Mouse (Mus musculus) cerebellum, adult 9-11 months (tissue): ENCODE data around the gene Rrp12.
A peak's percentile ranks its signal among the peaks of the same experiment; 100 is the strongest.

Experiments used
- DNase-seq: peaks from one replicate; pipeline ENCODE4 v3.0.0; 2022

The Rrp12 gene

GRCm38 (mm10) chr19:41906311-41907078 is 10.5 kb upstream of the Rrp12 start:
- DNase-seq: no peak

GRCm38 (mm10) chr19:41905246-41905645 is 9.3 kb upstream of the Rrp12 start:
- DNase-seq: no peak

GRCm38 (mm10) chr19:41902848-41903593 is 7.0 kb upstream of the Rrp12 start:
- DNase-seq: no peak

- no peak for DNase-seq
These were observed 5.7 kb upstream of the Rrp12 start for GRCm38 (mm10) chr19:41901696-41902095.

GRCm38 (mm10) chr19:41900495-41901090 is 4.6 kb upstream of the Rrp12 start:
- DNase-seq: no peak

GRCm38 (mm10) chr19:41898860-41899259 is 2.9 kb upstream of the Rrp12 start:
- DNase-seq: peak; percentile 45

GRCm38 (mm10) chr19:41896319-41896711 is 342 bp upstream of the Rrp12 start:
- DNase-seq: no peak

- DNase-seq: no peak
These were observed 1.0 kb downstream of the Rrp12 start for GRCm38 (mm10) chr19:41894959-41895358.

- DNase-seq: no peak
These were observed 7.8 kb downstream of the Rrp12 start for GRCm38 (mm10) chr19:41888191-41888590.

GRCm38 (mm10) chr19:41883882-41884281 is 12.1 kb downstream of the Rrp12 start:
- no peak for DNase-seq

GRCm38 (mm10) chr19:41881842-41882241 is 14.1 kb downstream of the Rrp12 start:
- no peak for DNase-seq

- no peak for DNase-seq
These were observed 21.6 kb downstream of the Rrp12 start for GRCm38 (mm10) chr19:41874356-41874755.

- no peak for DNase-seq
These were observed 23.7 kb downstream of the Rrp12 start for GRCm38 (mm10) chr19:41872285-41872684.

GRCm38 (mm10) chr19:41869946-41870345 is 26.0 kb downstream of the Rrp12 start:
- DNase-seq: peak; percentile 12

- no peak for DNase-seq
These were observed 26.7 kb downstream of the Rrp12 start for GRCm38 (mm10) chr19:41869296-41869695.

GRCm38 (mm10) chr19:41866707-41867106 is 29.3 kb downstream of the Rrp12 start:
- no peak for DNase-seq

GRCm38 (mm10) chr19:41857816-41858310 is 38.1 kb downstream of the Rrp12 start:
- DNase-seq: no peak

GRCm38 (mm10) chr19:41857086-41857762 is 38.7 kb downstream of the Rrp12 start:
- DNase-seq: no peak

- DNase-seq: no peak
These were observed 43.5 kb downstream of the Rrp12 start for GRCm38 (mm10) chr19:41852423-41852822.

GRCm38 (mm10) chr19:41850719-41851543 is 45.0 kb downstream of the Rrp12 start:
- no peak for DNase-seq

- no peak for DNase-seq
These were observed 45.8 kb downstream of the Rrp12 start for GRCm38 (mm10) chr19:41850021-41850718.
